Mouse (Mus musculus): ENCODE measurements around the gene Ror1. TPM values are rescaled to one million over a fixed set of nuclear protein-coding genes. Genes with fewer than 3 reads are reported as not detected.

The Ror1 gene
- polyA plus RNA-seq, 1 experiment = 2.6 TPM

DNA sequence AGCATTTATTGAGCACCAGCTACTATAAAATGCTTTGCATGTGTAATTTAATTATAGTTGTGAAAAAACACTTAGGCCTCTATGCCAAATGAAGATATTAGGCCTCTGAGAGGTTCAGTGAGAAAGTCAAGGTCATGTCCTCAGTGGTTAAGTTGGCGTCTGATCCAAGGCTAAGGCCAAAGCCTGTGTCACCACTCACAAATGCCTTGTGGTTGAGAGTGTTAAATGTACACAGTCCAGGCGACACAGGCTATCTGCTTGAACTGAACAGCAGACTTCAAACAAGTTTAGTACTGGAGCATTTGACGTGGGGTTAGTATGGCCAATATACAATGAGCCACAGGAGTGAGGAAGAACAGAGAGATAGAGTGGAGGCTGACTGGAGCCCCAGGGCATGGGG lies 132.5 kb downstream of the Ror1 start:
- no peak for DNase-seq
- Histone ChIP-seq H3K4me1 (ENCODE audit: control insufficient read depth, insufficient read depth, low read length) (peaks cover 14% of the 10 kb centered on the region), H3K4me3 (replicated peaks; ENCODE audit: extremely low read depth, low read depth, low read length) (no peak overlapping the region)
- 83% methylated on average over 3 of the region's 3 CpGs for WGBS
- TF ChIP-seq CTCF (IDR thresholded peaks at IDR 0.05; ENCODE audit: insufficient read depth, low read length) = no peak
- no peak for TF ChIP-seq POLR2A (IDR thresholded peaks at IDR 0.05; ENCODE audit: borderline replicate concordance, extremely low read depth, low read depth, low read length)

- no peak overlapping the region for H3K4me3 ChIP-seq (replicated peaks; ENCODE audit: extremely low read depth, low read depth, low read length)
- TF ChIP-seq POLR2A (IDR thresholded peaks at IDR 0.05; ENCODE audit: borderline replicate concordance, extremely low read depth, low read depth, low read length) (no peak), CTCF (IDR thresholded peaks at IDR 0.05; ENCODE audit: insufficient read depth, low read length) (no peak)
- DNase-seq = no peak
- WGBS = 83% methylated on average over 5 of the region's 5 CpGs
- H3K4me1 ChIP-seq (ENCODE audit: control insufficient read depth, insufficient read depth, low read length) = peaks cover 2% of the 10 kb centered on the region
Observed at GRCm38 (mm10) chr4:100230245-100230644, 134.7 kb downstream of the Ror1 start.

- peaks cover 2% of the 10 kb centered on the region for H3K4me1 ChIP-seq (ENCODE audit: control insufficient read depth, insufficient read depth, low read length)
- WGBS = 90% methylated on average over 2 of the region's 2 CpGs
- TF ChIP-seq POLR2A (IDR thresholded peaks at IDR 0.05; ENCODE audit: borderline replicate concordance, extremely low read depth, low read depth, low read length) (no peak), CTCF (IDR thresholded peaks at IDR 0.05; ENCODE audit: insufficient read depth, low read length) (no peak)
- no peak overlapping the region for H3K4me3 ChIP-seq (replicated peaks; ENCODE audit: extremely low read depth, low read depth, low read length)
- DNase-seq = no peak
Observed at GRCm38 (mm10) chr4:100230963-100231362, 135.4 kb downstream of the Ror1 start.

GRCm38 (mm10) chr4:100231906-100232305 lies 136.3 kb downstream of the Ror1 start:
- no peak for DNase-seq
- WGBS = 82% methylated on average over 3 of the region's 3 CpGs
- TF ChIP-seq CTCF (IDR thresholded peaks at IDR 0.05; ENCODE audit: insufficient read depth, low read length) (no peak), POLR2A (IDR thresholded peaks at IDR 0.05; ENCODE audit: borderline replicate concordance, extremely low read depth, low read depth, low read length) (no peak)
- H3K4me1 ChIP-seq (ENCODE audit: control insufficient read depth, insufficient read depth, low read length) = peaks cover 3% of the 10 kb centered on the region
- no peak overlapping the region for H3K4me3 ChIP-seq (replicated peaks; ENCODE audit: extremely low read depth, low read depth, low read length)

- no peak for TF ChIP-seq POLR2A (IDR thresholded peaks at IDR 0.05; ENCODE audit: borderline replicate concordance, extremely low read depth, low read depth, low read length)
- TF ChIP-seq CTCF (IDR thresholded peaks at IDR 0.05; ENCODE audit: insufficient read depth, low read length) = no peak
- DNase-seq = no peak
- WGBS = 62% methylated on average over 7 of the region's 7 CpGs
- H3K4me1 ChIP-seq (ENCODE audit: control insufficient read depth, insufficient read depth, low read length) = peaks cover 3% of the 10 kb centered on the region
- no peak overlapping the region for H3K4me3 ChIP-seq (replicated peaks; ENCODE audit: extremely low read depth, low read depth, low read length)
Observed at GRCm38 (mm10) chr4:100232541-100232940, 136.9 kb downstream of the Ror1 start.

DNA sequence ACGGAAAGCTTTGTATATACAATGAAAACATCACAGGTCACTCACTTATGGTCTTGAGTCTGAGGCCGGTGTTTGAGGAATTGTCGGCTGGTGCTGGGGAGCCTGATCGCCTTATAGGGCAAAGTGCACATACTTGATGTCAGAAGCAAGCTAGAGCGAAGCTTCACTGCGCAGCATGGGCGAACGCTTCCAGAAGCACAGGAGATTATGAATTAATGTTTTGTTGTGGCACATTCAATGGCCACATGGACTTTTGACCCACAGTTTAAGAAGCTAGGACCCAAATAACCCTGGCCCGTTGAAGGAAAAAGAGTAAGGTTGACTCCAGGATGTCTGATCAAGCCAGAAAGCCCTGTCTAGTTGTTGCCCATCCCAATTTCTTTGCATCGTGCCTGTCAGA lies 138.2 kb downstream of the Ror1 start:
- 79% methylated on average over 10 of the region's 10 CpGs for WGBS
- H3K4me3 ChIP-seq (replicated peaks; ENCODE audit: extremely low read depth, low read depth, low read length) = no peak overlapping the region

GRCm38 (mm10) chr4:100236339-100236738 lies 140.7 kb downstream of the Ror1 start:
- WGBS = 58% methylated on average over 3 of the region's 3 CpGs
- Histone ChIP-seq H3K4me1 (ENCODE audit: control insufficient read depth, insufficient read depth, low read length) (peaks cover 3% of the 10 kb centered on the region), H3K4me3 (replicated peaks; ENCODE audit: extremely low read depth, low read depth, low read length) (no peak overlapping the region)
- TF ChIP-seq POLR2A (IDR thresholded peaks at IDR 0.05; ENCODE audit: borderline replicate concordance, extremely low read depth, low read depth, low read length) (no peak), CTCF (IDR thresholded peaks at IDR 0.05; ENCODE audit: insufficient read depth, low read length) (no peak)
- DNase-seq = no peak

More for the DNA sequence above, 138.2 kb downstream of the Ror1 start:
- TF ChIP-seq CTCF (IDR thresholded peaks at IDR 0.05; ENCODE audit: insufficient read depth, low read length) (no peak), POLR2A (IDR thresholded peaks at IDR 0.05; ENCODE audit: borderline replicate concordance, extremely low read depth, low read depth, low read length) (no peak)
- DNase-seq = no peak
- H3K4me1 ChIP-seq (ENCODE audit: control insufficient read depth, insufficient read depth, low read length) = peaks cover 3% of the 10 kb centered on the region

DNA sequence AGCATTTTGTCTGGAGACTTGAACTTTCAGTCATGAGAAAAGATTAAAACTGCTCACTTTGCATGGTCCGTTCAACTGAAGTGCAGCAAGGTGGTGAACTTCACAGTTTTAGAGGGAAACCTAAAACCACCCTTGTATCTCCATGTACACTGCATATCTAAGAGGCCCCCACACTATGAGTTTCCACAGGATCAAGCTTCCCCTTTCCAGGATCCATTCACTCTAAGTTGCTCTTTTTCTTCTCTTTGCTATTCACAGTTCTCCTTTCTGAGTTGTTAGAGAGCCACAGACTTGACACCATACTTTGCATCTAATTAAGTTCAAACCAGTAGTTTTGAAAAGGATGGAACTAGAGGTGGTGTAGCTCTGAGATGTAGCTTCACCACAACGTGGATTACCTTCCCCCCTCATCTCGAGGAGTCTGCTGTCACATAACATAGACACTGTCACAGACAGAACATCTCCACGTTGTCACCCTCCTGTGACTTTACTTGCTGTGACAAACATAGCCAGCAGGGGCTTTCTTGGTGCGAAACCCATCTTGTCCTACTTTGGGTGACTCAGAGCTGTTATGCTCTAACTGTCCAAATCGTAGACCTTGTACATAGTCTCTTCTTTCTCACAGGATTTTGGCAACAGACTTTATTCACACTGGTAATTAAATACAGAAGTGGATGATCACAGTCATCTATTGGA lies 146.6 kb downstream of the Ror1 start:
- no peak overlapping the region for H3K4me3 ChIP-seq (replicated peaks; ENCODE audit: extremely low read depth, low read depth, low read length)
- 76% methylated on average over 6 of the region's 6 CpGs for WGBS
- DNase-seq = no peak
- H3K4me1 ChIP-seq (ENCODE audit: control insufficient read depth, insufficient read depth, low read length) = no peaks in the 10 kb centered on the region; the same call in none of the 2 replicates
- TF ChIP-seq CTCF (IDR thresholded peaks at IDR 0.05; ENCODE audit: insufficient read depth, low read length) (no peak), POLR2A (IDR thresholded peaks at IDR 0.05; ENCODE audit: borderline replicate concordance, extremely low read depth, low read depth, low read length) (no peak)

DNA sequence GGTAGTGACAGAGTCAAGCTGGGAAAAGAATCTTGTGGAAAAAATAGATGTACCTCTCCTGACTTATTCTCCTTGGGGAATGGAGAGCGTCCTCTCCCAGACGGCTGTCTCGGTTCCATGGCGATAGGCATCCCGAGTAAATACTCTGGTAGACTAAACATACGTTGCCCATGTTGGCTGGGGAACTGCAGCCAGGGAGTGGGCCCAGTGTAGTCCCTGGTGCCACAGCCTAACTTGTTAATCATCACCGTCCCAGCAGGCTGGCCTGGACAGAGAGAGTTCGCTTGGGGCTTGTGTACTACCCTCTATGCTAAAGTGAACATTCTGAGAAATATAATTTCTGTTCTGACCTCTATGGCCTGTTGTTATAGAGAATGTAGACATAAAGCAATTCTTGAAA lies 148.7 kb downstream of the Ror1 start:
- no peak for DNase-seq
- Histone ChIP-seq H3K4me3 (replicated peaks; ENCODE audit: extremely low read depth, low read depth, low read length) (no peak overlapping the region), H3K4me1 (ENCODE audit: control insufficient read depth, insufficient read depth, low read length) (peaks cover 2% of the 10 kb centered on the region)
- WGBS = 83% methylated on average over 8 of the region's 8 CpGs
- TF ChIP-seq POLR2A (IDR thresholded peaks at IDR 0.05; ENCODE audit: borderline replicate concordance, extremely low read depth, low read depth, low read length) (no peak), CTCF (IDR thresholded peaks at IDR 0.05; ENCODE audit: insufficient read depth, low read length) (no peak)

- H3K4me3 ChIP-seq (replicated peaks; ENCODE audit: extremely low read depth, low read depth, low read length) = no peak overlapping the region
- H3K4me1 ChIP-seq (ENCODE audit: control insufficient read depth, insufficient read depth, low read length) = peaks cover 2% of the 10 kb centered on the region
- no peak for DNase-seq
- 93% methylated on average over 6 of the region's 6 CpGs for WGBS
- no peak for TF ChIP-seq CTCF (IDR thresholded peaks at IDR 0.05; ENCODE audit: insufficient read depth, low read length)
- no peak for TF ChIP-seq POLR2A (IDR thresholded peaks at IDR 0.05; ENCODE audit: borderline replicate concordance, extremely low read depth, low read depth, low read length)
Observed at GRCm38 (mm10) chr4:100244701-100245100, 149.1 kb downstream of the Ror1 start.

Data from lung, adult 2 months (tissue).